Mouse (Mus musculus): ENCODE data around the gene Stim2. TPM values are rescaled to one million over a fixed set of nuclear protein-coding genes. Genes with fewer than 3 reads are reported as not detected.

Gene Stim2
- polyA plus RNA-seq, 1 experiment = not detected

GRCm38 (mm10) chr5:54001021-54001420, 2.7 kb downstream of the Stim2 start:
- Histone ChIP-seq H3K4me3 (ENCODE audit: insufficient read depth, low read depth, low read length) (no peak overlapping the region), H3K27ac (ENCODE audit: insufficient read depth, low read depth, low read length) (no peak overlapping the region), H3K4me1 (ENCODE audit: control insufficient read depth, insufficient read depth, low read length) (peaks cover 4% of the 10 kb centered on the region)
- no peak for TF ChIP-seq CTCF (IDR thresholded peaks at IDR 0.05; ENCODE audit: insufficient read depth, low read depth, low read length)
- no peak for TF ChIP-seq POLR2A (IDR thresholded peaks at IDR 0.05; ENCODE audit: insufficient read depth, low read depth, low read length)
- 73% methylated on average over 5 of the region's 5 CpGs for WGBS

GRCm38 (mm10) chr5:54005111-54005864, 7.0 kb downstream of the Stim2 start:
- 79% methylated on average over 2 of the region's 2 CpGs for WGBS
- Histone ChIP-seq H3K4me1 (ENCODE audit: control insufficient read depth, insufficient read depth, low read length) (peaks cover 4% of the 10 kb centered on the region), H3K27ac (ENCODE audit: insufficient read depth, low read depth, low read length) (no peak overlapping the region), H3K4me3 (ENCODE audit: insufficient read depth, low read depth, low read length) (no peak overlapping the region)
- no peak for TF ChIP-seq POLR2A (IDR thresholded peaks at IDR 0.05; ENCODE audit: insufficient read depth, low read depth, low read length)
- TF ChIP-seq CTCF (IDR thresholded peaks at IDR 0.05; ENCODE audit: insufficient read depth, low read depth, low read length) = no peak

- Histone ChIP-seq H3K4me1 (ENCODE audit: control insufficient read depth, insufficient read depth, low read length) (peaks cover 4% of the 10 kb centered on the region), H3K27ac (ENCODE audit: insufficient read depth, low read depth, low read length) (no peak overlapping the region), H3K4me3 (ENCODE audit: insufficient read depth, low read depth, low read length) (no peak overlapping the region)
- TF ChIP-seq POLR2A (IDR thresholded peaks at IDR 0.05; ENCODE audit: insufficient read depth, low read depth, low read length) (no peak), CTCF (IDR thresholded peaks at IDR 0.05; ENCODE audit: insufficient read depth, low read depth, low read length) (no peak)
- WGBS = 48% methylated on average over 6 of the region's 6 CpGs
These were observed 7.5 kb downstream of the Stim2 start for GRCm38 (mm10) chr5:54005865-54006225.

GRCm38 (mm10) chr5:54006845-54007244, 8.5 kb downstream of the Stim2 start:
- Histone ChIP-seq H3K4me3 (ENCODE audit: insufficient read depth, low read depth, low read length) (no peak overlapping the region), H3K4me1 (ENCODE audit: control insufficient read depth, insufficient read depth, low read length) (peaks cover 4% of the 10 kb centered on the region), H3K27ac (ENCODE audit: insufficient read depth, low read depth, low read length) (no peak overlapping the region)
- TF ChIP-seq POLR2A (IDR thresholded peaks at IDR 0.05; ENCODE audit: insufficient read depth, low read depth, low read length) (no peak), CTCF (IDR thresholded peaks at IDR 0.05; ENCODE audit: insufficient read depth, low read depth, low read length) (no peak)
- 100% methylated on average over 1 of the region's 1 CpGs for WGBS

- Histone ChIP-seq H3K4me1 (ENCODE audit: control insufficient read depth, insufficient read depth, low read length) (peaks cover 4% of the 10 kb centered on the region), H3K27ac (ENCODE audit: insufficient read depth, low read depth, low read length) (no peak overlapping the region), H3K4me3 (ENCODE audit: insufficient read depth, low read depth, low read length) (no peak overlapping the region)
- no peak for TF ChIP-seq POLR2A (IDR thresholded peaks at IDR 0.05; ENCODE audit: insufficient read depth, low read depth, low read length)
- TF ChIP-seq CTCF (IDR thresholded peaks at IDR 0.05; ENCODE audit: insufficient read depth, low read depth, low read length) = no peak
- WGBS = 77% methylated on average over 6 of the region's 6 CpGs
These were observed 9.3 kb downstream of the Stim2 start for GRCm38 (mm10) chr5:54007617-54008016.

DNA sequence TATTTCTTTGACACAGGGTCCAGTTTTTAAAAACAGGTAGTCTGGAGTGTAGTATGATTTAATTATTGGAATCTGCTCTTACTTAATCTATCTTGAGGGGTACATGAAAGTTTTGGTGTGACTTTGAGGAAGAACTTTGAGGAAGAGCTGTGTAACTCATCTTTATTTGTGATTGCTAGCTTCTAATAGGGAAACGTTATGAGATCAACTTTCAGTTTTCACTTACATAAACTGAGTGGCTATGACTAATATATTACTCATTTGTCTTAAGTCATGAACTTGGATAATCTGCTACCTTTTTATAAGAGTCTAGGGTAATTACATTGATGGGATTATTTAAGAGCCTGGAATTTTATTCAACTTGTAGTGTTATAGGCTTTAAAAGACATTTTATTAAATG, 15.0 kb downstream of the Stim2 start:
- 44% methylated on average over 1 of the region's 1 CpGs for WGBS
- no peak for TF ChIP-seq CTCF (IDR thresholded peaks at IDR 0.05; ENCODE audit: insufficient read depth, low read depth, low read length)
- no peak for TF ChIP-seq POLR2A (IDR thresholded peaks at IDR 0.05; ENCODE audit: insufficient read depth, low read depth, low read length)
- H3K4me1 ChIP-seq (ENCODE audit: control insufficient read depth, insufficient read depth, low read length) = peaks cover 2% of the 10 kb centered on the region; the same call in 1 of the 2 replicates
- no peak overlapping the region for H3K27ac ChIP-seq (ENCODE audit: insufficient read depth, low read depth, low read length)
- H3K4me3 ChIP-seq (ENCODE audit: insufficient read depth, low read depth, low read length) = no peak overlapping the region

GRCm38 (mm10) chr5:54017143-54017542, 18.8 kb downstream of the Stim2 start:
- 59% methylated on average over 7 of the region's 7 CpGs for WGBS
- H3K27ac ChIP-seq (ENCODE audit: insufficient read depth, low read depth, low read length) = no peak overlapping the region
- TF ChIP-seq POLR2A (IDR thresholded peaks at IDR 0.05; ENCODE audit: insufficient read depth, low read depth, low read length) = no peak
- TF ChIP-seq CTCF (IDR thresholded peaks at IDR 0.05; ENCODE audit: insufficient read depth, low read depth, low read length) = no peak

GRCm38 (mm10) chr5:54018856-54019255, 20.6 kb downstream of the Stim2 start:
- Histone ChIP-seq H3K4me1 (ENCODE audit: control insufficient read depth, insufficient read depth, low read length) (peaks cover 2% of the 10 kb centered on the region; the same call in 1 of the 2 replicates), H3K27ac (ENCODE audit: insufficient read depth, low read depth, low read length) (no peak overlapping the region), H3K4me3 (ENCODE audit: insufficient read depth, low read depth, low read length) (no peak overlapping the region)
- TF ChIP-seq POLR2A (IDR thresholded peaks at IDR 0.05; ENCODE audit: insufficient read depth, low read depth, low read length) = no peak
- TF ChIP-seq CTCF (IDR thresholded peaks at IDR 0.05; ENCODE audit: insufficient read depth, low read depth, low read length) = no peak
- over 99% methylated on average over 2 of the region's 2 CpGs for WGBS

More at GRCm38 (mm10) chr5:54017143-54017542, 18.8 kb downstream of the Stim2 start:
- Histone ChIP-seq H3K4me3 (ENCODE audit: insufficient read depth, low read depth, low read length) (no peak overlapping the region), H3K4me1 (ENCODE audit: control insufficient read depth, insufficient read depth, low read length) (peaks cover 2% of the 10 kb centered on the region; the same call in 1 of the 2 replicates)

DNA sequence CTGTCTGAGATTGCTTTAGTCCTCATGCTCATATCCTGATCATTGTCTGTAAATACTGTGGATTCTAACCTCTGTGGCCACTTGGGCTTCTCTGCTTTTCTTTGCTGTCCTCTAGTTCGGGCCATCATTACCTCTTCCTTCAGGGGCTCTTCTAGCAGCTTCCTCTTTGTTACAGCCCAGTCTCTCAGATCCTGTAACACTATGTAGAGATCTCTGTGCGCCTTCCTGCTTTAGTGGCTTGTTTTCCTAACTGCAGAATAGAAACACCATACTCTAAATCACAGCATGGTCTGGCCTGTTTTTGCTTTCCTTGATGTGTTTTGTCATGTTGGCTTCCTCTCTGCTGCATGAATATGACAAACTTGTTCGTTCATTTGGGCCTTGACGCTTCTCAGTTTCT, 21.2 kb downstream of the Stim2 start:
- no peak for TF ChIP-seq POLR2A (IDR thresholded peaks at IDR 0.05; ENCODE audit: insufficient read depth, low read depth, low read length)
- TF ChIP-seq CTCF (IDR thresholded peaks at IDR 0.05; ENCODE audit: insufficient read depth, low read depth, low read length) = no peak
- H3K4me3 ChIP-seq (ENCODE audit: insufficient read depth, low read depth, low read length) = no peak overlapping the region
- WGBS = 71% methylated on average over 4 of the region's 4 CpGs
- H3K4me1 ChIP-seq (ENCODE audit: control insufficient read depth, insufficient read depth, low read length) = peaks cover 2% of the 10 kb centered on the region; the same call in 1 of the 2 replicates
- no peak overlapping the region for H3K27ac ChIP-seq (ENCODE audit: insufficient read depth, low read depth, low read length)

Measured in olfactory bulb, adult 2 months (tissue).